Mouse (Mus musculus): ENCODE measurements at regions not wholly inside any gene's neighbourhood (a gene's known extent, or its start where the extent isn't known, plus 50 kb on each side); places are given as distances from the start of the nearest gene placed in this dataset.
A peak's percentile ranks its signal among the peaks of the same experiment; 100 is the strongest.

- Histone ChIP-seq H3K27me3 (replicated peaks; ENCODE audit: control insufficient read depth, insufficient read depth, low read length) (no peaks in the 10 kb centered on the region), H3K4me2 (ENCODE audit: low read depth, low read length) (no peak overlapping the region), H3K27ac (ENCODE audit: low read length) (no peak overlapping the region), H3K4me3 (ENCODE audit: low read length) (no peak overlapping the region), H3K36me3 (ENCODE audit: control insufficient read depth, insufficient read depth, low read length) (no peaks in the 10 kb centered on the region), H3K4me1 (ENCODE audit: control insufficient read depth, insufficient read depth, low read length) (no peaks in the 10 kb centered on the region), H3K9me3 (ENCODE audit: control insufficient read depth, low read length) (no peaks in the 10 kb centered on the region), H3K9ac (ENCODE audit: low read depth, low read length) (no peak overlapping the region)
- no peak for ATAC-seq
- 60% methylated on average over 1 of the region's 1 CpGs for WGBS
These were observed 488.9 kb upstream of the Crim1 start for GRCm38 (mm10) chr17:77711130-77711529.

- 83% methylated on average over 1 of the region's 1 CpGs for WGBS
- Histone ChIP-seq H3K4me2 (ENCODE audit: low read depth, low read length) (no peak overlapping the region), H3K36me3 (ENCODE audit: control insufficient read depth, insufficient read depth, low read length) (no peaks in the 10 kb centered on the region)
These were observed 487.9 kb upstream of the Crim1 start for GRCm38 (mm10) chr17:77712189-77712588.

DNA sequence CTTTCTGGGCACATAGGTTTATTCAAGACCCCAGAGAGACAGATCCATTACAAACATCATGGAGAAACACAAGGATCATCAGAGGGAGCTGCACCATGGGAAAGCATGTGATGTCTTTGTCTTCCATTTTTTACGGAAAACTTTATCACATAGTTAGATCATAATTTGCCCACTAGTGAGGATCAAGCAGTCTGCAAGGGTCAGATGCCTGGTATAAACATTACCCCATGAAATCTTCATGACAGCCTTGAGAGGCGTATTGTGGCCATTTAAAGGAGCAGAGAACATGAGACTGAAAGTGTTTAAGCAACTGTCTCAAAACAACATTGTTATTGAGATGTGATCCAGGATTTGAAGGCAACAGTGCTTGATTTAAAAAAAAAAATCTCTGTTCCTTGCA lies 481.6 kb upstream of the Crim1 start:
- Histone ChIP-seq H3K9me3 (ENCODE audit: control insufficient read depth, low read length) (no peaks in the 10 kb centered on the region), H3K4me2 (ENCODE audit: low read depth, low read length) (no peak overlapping the region), H3K4me3 (ENCODE audit: low read length) (no peak overlapping the region), H3K4me1 (ENCODE audit: control insufficient read depth, insufficient read depth, low read length) (no peaks in the 10 kb centered on the region), H3K27ac (ENCODE audit: low read length) (no peak overlapping the region), H3K9ac (ENCODE audit: low read depth, low read length) (no peak overlapping the region), H3K36me3 (ENCODE audit: control insufficient read depth, insufficient read depth, low read length) (no peaks in the 10 kb centered on the region), H3K27me3 (replicated peaks; ENCODE audit: control insufficient read depth, insufficient read depth, low read length) (no peaks in the 10 kb centered on the region)
- no peak for ATAC-seq
- 75% methylated on average over 2 of the region's 2 CpGs for WGBS

More at GRCm38 (mm10) chr17:77712189-77712588, 487.9 kb upstream of the Crim1 start:
- Histone ChIP-seq H3K9ac (ENCODE audit: low read depth, low read length) (no peak overlapping the region), H3K27ac (ENCODE audit: low read length) (no peak overlapping the region), H3K27me3 (replicated peaks; ENCODE audit: control insufficient read depth, insufficient read depth, low read length) (no peaks in the 10 kb centered on the region), H3K4me1 (ENCODE audit: control insufficient read depth, insufficient read depth, low read length) (no peaks in the 10 kb centered on the region), H3K9me3 (ENCODE audit: control insufficient read depth, low read length) (no peaks in the 10 kb centered on the region), H3K4me3 (ENCODE audit: low read length) (no peak overlapping the region)
- no peak for ATAC-seq

- Histone ChIP-seq H3K4me2 (ENCODE audit: low read depth, low read length) (no peak overlapping the region), H3K9me3 (ENCODE audit: control insufficient read depth, low read length) (no peaks in the 10 kb centered on the region), H3K27ac (ENCODE audit: low read length) (no peak overlapping the region), H3K4me3 (ENCODE audit: low read length) (no peak overlapping the region), H3K4me1 (ENCODE audit: control insufficient read depth, insufficient read depth, low read length) (no peaks in the 10 kb centered on the region), H3K9ac (ENCODE audit: low read depth, low read length) (no peak overlapping the region), H3K36me3 (ENCODE audit: control insufficient read depth, insufficient read depth, low read length) (no peaks in the 10 kb centered on the region), H3K27me3 (replicated peaks; ENCODE audit: control insufficient read depth, insufficient read depth, low read length) (no peaks in the 10 kb centered on the region)
- WGBS = 71% methylated on average over 3 of the region's 3 CpGs
- peak; percentile 89 for ATAC-seq
These were observed 465.5 kb upstream of the Crim1 start for GRCm38 (mm10) chr17:77734413-77735024.
